Mouse (Mus musculus): Measurements from ENCODE around the gene Tmem161a.

DNA sequence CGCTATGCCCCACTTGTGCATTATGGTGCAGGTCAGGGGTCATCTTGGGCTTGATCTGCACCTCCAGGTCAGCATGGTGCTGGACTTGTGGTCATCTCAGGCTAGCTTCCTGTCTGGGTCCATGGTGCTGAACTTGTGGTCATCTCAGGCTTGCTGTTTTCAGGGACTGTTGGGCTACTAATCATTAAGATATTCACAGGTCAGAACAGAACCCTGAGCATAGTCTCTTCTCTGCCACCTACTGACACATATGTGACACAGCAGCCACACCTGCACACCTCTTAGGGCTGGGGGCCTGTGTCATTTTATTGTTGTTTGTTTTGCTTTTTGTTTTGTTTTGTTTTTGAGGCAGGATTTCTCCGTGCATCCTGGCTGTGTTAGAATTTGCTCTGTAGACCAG lies 49.3 kb upstream of the Tmem161a start:
- TF ChIP-seq CTCF (conservative IDR thresholded peaks at IDR 0.05 in 1 of 2, IDR thresholded peaks at IDR 0.05 in 1 of 2; ENCODE audit: low read depth in 2 of 2, low read length in 2 of 2) (peak; percentile 51 to 92), MXI1 (IDR thresholded peaks at IDR 0.05; ENCODE audit: low read depth, low read length) (no peak), RCOR1 (conservative IDR thresholded peaks at IDR 0.05; ENCODE audit: low read depth, low read length) (no peak), IRF4 (IDR thresholded peaks at IDR 0.05; ENCODE audit: low read depth, low read length) (no peak), SIN3A (IDR thresholded peaks at IDR 0.05; ENCODE audit: low read length) (no peak), POLR2AphosphoS2 (IDR thresholded peaks at IDR 0.05; ENCODE audit: low read depth, low read length) (no peak), E2F4 (IDR thresholded peaks at IDR 0.05; ENCODE audit: insufficient replicate concordance, low read depth, low read length) (no peak), POLR2A (IDR thresholded peaks at IDR 0.05; ENCODE audit: low read depth, low read length) (no peak), TBP (conservative IDR thresholded peaks at IDR 0.05; ENCODE audit: low read depth, low read length) (no peak), ZNF384 (IDR thresholded peaks at IDR 0.05; ENCODE audit: low read depth, low read length) (no peak)
